Mouse (Mus musculus): Measurements from ENCODE around the gene Ccdc137.

DNA sequence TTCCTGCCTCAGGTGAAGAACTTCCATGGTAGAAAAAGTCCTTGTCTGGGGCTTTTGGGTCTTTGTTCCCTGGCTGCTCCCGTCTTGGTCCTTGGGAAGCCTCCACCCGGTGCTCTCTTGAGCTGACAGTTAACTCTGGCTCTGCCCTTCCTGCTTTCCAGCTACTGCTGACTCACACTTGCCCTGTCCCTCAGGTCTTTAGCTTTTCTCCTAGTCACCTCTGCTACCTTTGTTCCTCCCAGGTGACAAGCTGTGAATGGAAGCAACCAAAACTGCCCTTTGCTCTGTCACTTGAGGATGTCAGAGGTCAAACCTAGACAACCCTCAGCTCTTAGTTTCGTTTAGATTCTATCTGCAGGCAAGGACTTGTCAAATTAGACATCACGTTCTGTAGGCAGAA is 52.0 kb downstream of the Ccdc137 start:
- TF ChIP-seq GATA1 (IDR thresholded peaks at IDR 0.05; ENCODE audit: borderline replicate concordance, low read length): no peak
- TF ChIP-seq FLI1 (IDR thresholded peaks at IDR 0.05; ENCODE audit: low read length): no peak
